Mouse (Mus musculus): ENCODE measurements around the gene Whrn. TPM values are rescaled to one million over a fixed set of nuclear protein-coding genes. Genes with fewer than 3 reads are reported as not detected.

Whrn gene
- total RNA-seq, 1 experiment: 5.0 TPM

DNA sequence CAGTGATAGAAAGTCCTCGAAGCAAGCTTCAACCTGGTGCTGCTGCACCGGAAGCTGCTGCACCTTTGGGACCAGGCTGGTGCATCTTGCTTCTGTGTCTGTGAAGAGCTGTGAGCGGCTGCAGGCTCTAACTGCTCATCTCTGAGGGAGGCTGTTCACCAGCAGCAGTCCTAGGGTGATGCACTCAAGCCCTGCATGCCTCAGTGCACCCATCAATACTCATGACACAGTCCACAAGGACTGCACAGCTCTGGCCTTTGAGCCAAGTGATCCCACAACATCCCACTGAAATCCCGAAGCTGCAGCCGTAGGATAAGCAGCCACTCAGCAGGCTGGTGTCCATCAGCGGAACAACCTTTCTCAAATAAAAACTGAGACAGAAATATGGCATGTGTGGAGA is 29.6 kb downstream of the Whrn start:
- Histone ChIP-seq H3K9me3 (ENCODE audit: control insufficient read depth, insufficient read depth, low read depth, low read length) (no peaks in the 10 kb centered on the region), H3K27ac (ENCODE audit: insufficient read depth, low read depth, low read length, poor library complexity, severe bottlenecking) (no peak overlapping the region), H3K9ac (ENCODE audit: insufficient read depth, low read depth, low read length, poor library complexity, severe bottlenecking) (no peak overlapping the region), H3K36me3 (ENCODE audit: control insufficient read depth, insufficient read depth, low read length, poor library complexity, severe bottlenecking) (no peaks in the 10 kb centered on the region; the same call in 1 of the 2 replicates), H3K4me3 (ENCODE audit: insufficient read depth in 1 of 2, low read depth in 1 of 2, low read length in 2 of 2, poor library complexity in 1 of 2, severe bottlenecking in 1 of 2) (no peak overlapping the region), H3K4me1 (ENCODE audit: control insufficient read depth in 2 of 2, insufficient read depth in 2 of 2, low read length in 2 of 2, poor library complexity in 1 of 2) (peaks cover 0 to 14% of the 10 kb centered on the region in 2 experiments; a peak in 2 of 4 replicates)
- DNase-seq (ENCODE audit: low read depth, low spot score): no peak
- TF ChIP-seq CHD2 (IDR thresholded peaks at IDR 0.05; ENCODE audit: low read depth, low read length) (no peak), ZNF384 (IDR thresholded peaks at IDR 0.05; ENCODE audit: low read depth, low read length) (no peak), ZC3H11A (IDR thresholded peaks at IDR 0.05; ENCODE audit: borderline replicate concordance, low read depth, low read length) (no peak), HCFC1 (IDR thresholded peaks at IDR 0.05; ENCODE audit: borderline replicate concordance, insufficient read depth, low read length) (no peak), MAFK (IDR thresholded peaks at IDR 0.05; ENCODE audit: insufficient read depth, low read depth, low read length) (no peak)
- in situ Hi-C loops (cut with MboI; ENCODE audit: low sequenced_read_pairs in 2 of 2, unreplicated experiment in 2 of 2): no loop called here

DNA sequence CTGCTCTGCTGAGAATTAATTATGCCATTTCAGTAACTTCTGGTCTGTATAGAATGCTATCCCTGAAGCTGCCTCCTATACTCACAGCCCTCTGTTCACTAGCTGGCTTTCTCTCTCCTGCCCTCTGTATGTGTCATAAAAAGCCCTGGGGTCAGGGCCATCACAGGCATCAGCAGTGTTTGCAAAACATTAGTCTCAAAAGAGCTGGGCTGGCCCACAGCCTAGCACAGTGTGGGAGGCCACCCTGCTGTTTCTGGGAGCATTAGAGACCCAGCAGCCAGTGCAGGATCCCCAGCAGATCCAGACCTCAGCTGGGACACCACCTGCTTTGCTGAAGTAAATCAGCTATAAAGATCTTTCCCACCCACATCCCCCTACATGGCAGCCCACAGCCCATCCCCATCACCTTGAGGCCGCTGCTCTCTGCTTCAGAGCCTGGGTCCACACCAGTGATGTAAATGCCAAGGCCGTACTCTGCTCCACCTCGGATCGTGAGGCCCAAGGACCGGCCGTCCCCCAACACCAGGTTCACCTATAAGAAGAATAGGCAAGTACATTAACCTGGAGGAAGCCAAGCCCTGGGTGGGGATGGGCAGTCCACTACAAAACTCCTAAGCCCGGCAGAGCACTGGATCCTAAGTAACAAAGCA is 34.8 kb downstream of the Whrn start:
- peaks cover 4 to 39% of the 10 kb centered on the region in 2 experiments; a peak in 3 of 4 replicates for H3K4me1 ChIP-seq (ENCODE audit: control insufficient read depth in 2 of 2, insufficient read depth in 2 of 2, low read length in 2 of 2, poor library complexity in 1 of 2)
- in situ Hi-C loops (cut with MboI; ENCODE audit: low sequenced_read_pairs in 2 of 2, unreplicated experiment in 2 of 2): no loop called here

GRCm38 (mm10) chr4:63459141-63459789 is 36.5 kb downstream of the Whrn start:
- no peak overlapping the region for H3K9ac ChIP-seq (ENCODE audit: insufficient read depth, low read depth, low read length, poor library complexity, severe bottlenecking)
- H3K4me1 ChIP-seq (ENCODE audit: control insufficient read depth in 2 of 2, insufficient read depth in 2 of 2, low read length in 2 of 2, poor library complexity in 1 of 2): peaks cover 5 to 53% of the 10 kb centered on the region in 2 experiments; a peak in 3 of 4 replicates
- H3K4me3 ChIP-seq (ENCODE audit: insufficient read depth in 1 of 2, low read depth in 1 of 2, low read length in 2 of 2, poor library complexity in 1 of 2, severe bottlenecking in 1 of 2): no peak overlapping the region
- DNase-seq (ENCODE audit: low read depth, low spot score): no peak
- no peaks in the 10 kb centered on the region; the same call in 1 of the 2 replicates for H3K36me3 ChIP-seq (ENCODE audit: control insufficient read depth, insufficient read depth, low read length, poor library complexity, severe bottlenecking)
- H3K9me3 ChIP-seq (ENCODE audit: control insufficient read depth, insufficient read depth, low read depth, low read length): no peaks in the 10 kb centered on the region
- TF ChIP-seq CHD2 (IDR thresholded peaks at IDR 0.05; ENCODE audit: low read depth, low read length) (no peak), ZC3H11A (IDR thresholded peaks at IDR 0.05; ENCODE audit: borderline replicate concordance, low read depth, low read length) (no peak), HCFC1 (IDR thresholded peaks at IDR 0.05; ENCODE audit: borderline replicate concordance, insufficient read depth, low read length) (no peak), ZNF384 (IDR thresholded peaks at IDR 0.05; ENCODE audit: low read depth, low read length) (no peak), MAFK (IDR thresholded peaks at IDR 0.05; ENCODE audit: insufficient read depth, low read depth, low read length) (no peak)
- in situ Hi-C loops (cut with MboI; ENCODE audit: low sequenced_read_pairs in 2 of 2, unreplicated experiment in 2 of 2): no loop called here
- H3K27ac ChIP-seq (ENCODE audit: insufficient read depth, low read depth, low read length, poor library complexity, severe bottlenecking): no peak overlapping the region

More for the DNA sequence above, 34.8 kb downstream of the Whrn start:
- H3K4me3 ChIP-seq (ENCODE audit: insufficient read depth in 1 of 2, low read depth in 1 of 2, low read length in 2 of 2, poor library complexity in 1 of 2, severe bottlenecking in 1 of 2): no peak overlapping the region
- no peak for TF ChIP-seq MAFK (IDR thresholded peaks at IDR 0.05; ENCODE audit: insufficient read depth, low read depth, low read length)
- TF ChIP-seq CHD2 (IDR thresholded peaks at IDR 0.05; ENCODE audit: low read depth, low read length): no peak
- TF ChIP-seq ZC3H11A (IDR thresholded peaks at IDR 0.05; ENCODE audit: borderline replicate concordance, low read depth, low read length): no peak
- TF ChIP-seq HCFC1 (IDR thresholded peaks at IDR 0.05; ENCODE audit: borderline replicate concordance, insufficient read depth, low read length): no peak
- TF ChIP-seq ZNF384 (IDR thresholded peaks at IDR 0.05; ENCODE audit: low read depth, low read length): no peak
- no peak for DNase-seq (ENCODE audit: low read depth, low spot score)
- no peaks in the 10 kb centered on the region; the same call in 1 of the 2 replicates for H3K36me3 ChIP-seq (ENCODE audit: control insufficient read depth, insufficient read depth, low read length, poor library complexity, severe bottlenecking)
- H3K27ac ChIP-seq (ENCODE audit: insufficient read depth, low read depth, low read length, poor library complexity, severe bottlenecking): no peak overlapping the region
- H3K9ac ChIP-seq (ENCODE audit: insufficient read depth, low read depth, low read length, poor library complexity, severe bottlenecking): no peak overlapping the region
- no peaks in the 10 kb centered on the region for H3K9me3 ChIP-seq (ENCODE audit: control insufficient read depth, insufficient read depth, low read depth, low read length)

- TF ChIP-seq ZC3H11A (IDR thresholded peaks at IDR 0.05; ENCODE audit: borderline replicate concordance, low read depth, low read length) (no peak), ZNF384 (IDR thresholded peaks at IDR 0.05; ENCODE audit: low read depth, low read length) (no peak), MAFK (IDR thresholded peaks at IDR 0.05; ENCODE audit: insufficient read depth, low read depth, low read length) (no peak), CHD2 (IDR thresholded peaks at IDR 0.05; ENCODE audit: low read depth, low read length) (no peak), HCFC1 (IDR thresholded peaks at IDR 0.05; ENCODE audit: borderline replicate concordance, insufficient read depth, low read length) (no peak)
- in situ Hi-C loops (cut with MboI; ENCODE audit: low sequenced_read_pairs in 2 of 2, unreplicated experiment in 2 of 2): no loop called here
- Histone ChIP-seq H3K27ac (ENCODE audit: insufficient read depth, low read depth, low read length, poor library complexity, severe bottlenecking) (no peak overlapping the region), H3K4me3 (ENCODE audit: insufficient read depth in 1 of 2, low read depth in 1 of 2, low read length in 2 of 2, poor library complexity in 1 of 2, severe bottlenecking in 1 of 2) (no peak overlapping the region), H3K4me1 (ENCODE audit: control insufficient read depth in 2 of 2, insufficient read depth in 2 of 2, low read length in 2 of 2, poor library complexity in 1 of 2) (peaks cover 5 to 51% of the 10 kb centered on the region in 2 experiments; a peak in 3 of 4 replicates), H3K9ac (ENCODE audit: insufficient read depth, low read depth, low read length, poor library complexity, severe bottlenecking) (no peak overlapping the region), H3K9me3 (ENCODE audit: control insufficient read depth, insufficient read depth, low read depth, low read length) (no peaks in the 10 kb centered on the region), H3K36me3 (ENCODE audit: control insufficient read depth, insufficient read depth, low read length, poor library complexity, severe bottlenecking) (no peaks in the 10 kb centered on the region; the same call in 1 of the 2 replicates)
- peak; percentile 35 for DNase-seq (ENCODE audit: low read depth, low spot score)
These were observed 39.2 kb downstream of the Whrn start for GRCm38 (mm10) chr4:63456547-63456946.

Data from ES-E14 (cell line).